Mouse (Mus musculus) ES-Bruce4 (cell line): ENCODE data around the gene Clec4d.

Source experiments
- CTCF ChIP-seq: IDR thresholded peaks from one replicate; pipeline ENCODE4 v1.8.1; 2011; ENCODE audit warnings: low read depth, low read length
- EP300 ChIP-seq: IDR thresholded peaks from 2 replicates; pipeline ENCODE4 v1.6.1; 2011; ENCODE audit warnings: low read depth, low read length; ENCODE audit not compliant: insufficient read depth
- POLR2A ChIP-seq: IDR thresholded peaks from one replicate; pipeline ENCODE4 v1.8.1; 2011; ENCODE audit warnings: low read length; ENCODE audit not compliant: insufficient read depth

GRCm38 (mm10) chr6:123296687-123297086 is 34.8 kb downstream of the Clec4d start:
- TF ChIP-seq POLR2A (no peak), CTCF (no peak), EP300 (no peak)
